Mouse (Mus musculus) erythroid progenitor cell, adult 5-6 weeks (primary cell): ENCODE data around the gene Tfeb. TPM values are rescaled to one million over a fixed set of nuclear protein-coding genes. Genes with fewer than 3 reads are reported as not detected.

ENCODE experiments used
- ATAC-seq: replicated peaks from 2 replicates; pipeline ENCODE4 v1.8.0; 2016; ENCODE audit warnings: moderate number of reproducible peaks, mild to moderate bottlenecking, moderate TSS enrichment, inconsistent platforms; ENCODE audit not compliant: poor library complexity, low FRiP score, severe bottlenecking
- total RNA-seq, 2 experiments: library from RNA; stranded (forward) in 1 of 2; stranded (reverse) in 1 of 2; fragments of 150-400 nt in 1 of 2; fragments of 186-747, 209-891 nt in 1 of 2; gene quantifications; 2 replicates each; pipeline versions ENCODE4 v1.2.3 to v1.2.4; 2015 to 2017; ENCODE audit warnings: low replicate concordance in 2 of 2

The Tfeb gene
- total RNA-seq (2015; ENCODE audit: low replicate concordance) = 9.0 and 13.0 TPM in 2 replicates
- 0.23 and 5.4 TPM in 2 replicates for total RNA-seq (2017; ENCODE audit: low replicate concordance)

DNA sequence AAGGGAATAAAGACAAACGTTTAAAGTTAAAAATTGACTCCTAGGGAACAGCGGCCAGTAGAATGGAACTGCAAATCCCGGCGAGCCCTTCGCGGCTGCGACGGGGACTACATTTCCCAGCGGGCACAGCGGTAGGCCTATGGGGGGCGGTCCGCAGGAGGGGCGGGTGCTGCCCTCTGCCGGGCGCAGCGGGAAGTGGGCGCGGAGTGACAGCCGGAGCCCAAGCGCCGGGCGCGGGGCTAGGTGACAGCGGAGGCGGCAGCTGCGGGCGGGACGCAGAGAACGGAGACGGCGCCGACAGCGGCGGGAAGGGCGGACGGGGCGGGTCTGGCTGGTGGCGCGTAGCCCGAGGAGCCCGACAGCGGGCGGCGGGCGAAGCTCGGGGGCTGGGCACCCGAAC lies at the start of gene Tfeb:
Gene Tfeb (plus strand): TSS at position 175 of the 400 bp plus-strand sequence.
- peak; percentile 91 for ATAC-seq

DNA sequence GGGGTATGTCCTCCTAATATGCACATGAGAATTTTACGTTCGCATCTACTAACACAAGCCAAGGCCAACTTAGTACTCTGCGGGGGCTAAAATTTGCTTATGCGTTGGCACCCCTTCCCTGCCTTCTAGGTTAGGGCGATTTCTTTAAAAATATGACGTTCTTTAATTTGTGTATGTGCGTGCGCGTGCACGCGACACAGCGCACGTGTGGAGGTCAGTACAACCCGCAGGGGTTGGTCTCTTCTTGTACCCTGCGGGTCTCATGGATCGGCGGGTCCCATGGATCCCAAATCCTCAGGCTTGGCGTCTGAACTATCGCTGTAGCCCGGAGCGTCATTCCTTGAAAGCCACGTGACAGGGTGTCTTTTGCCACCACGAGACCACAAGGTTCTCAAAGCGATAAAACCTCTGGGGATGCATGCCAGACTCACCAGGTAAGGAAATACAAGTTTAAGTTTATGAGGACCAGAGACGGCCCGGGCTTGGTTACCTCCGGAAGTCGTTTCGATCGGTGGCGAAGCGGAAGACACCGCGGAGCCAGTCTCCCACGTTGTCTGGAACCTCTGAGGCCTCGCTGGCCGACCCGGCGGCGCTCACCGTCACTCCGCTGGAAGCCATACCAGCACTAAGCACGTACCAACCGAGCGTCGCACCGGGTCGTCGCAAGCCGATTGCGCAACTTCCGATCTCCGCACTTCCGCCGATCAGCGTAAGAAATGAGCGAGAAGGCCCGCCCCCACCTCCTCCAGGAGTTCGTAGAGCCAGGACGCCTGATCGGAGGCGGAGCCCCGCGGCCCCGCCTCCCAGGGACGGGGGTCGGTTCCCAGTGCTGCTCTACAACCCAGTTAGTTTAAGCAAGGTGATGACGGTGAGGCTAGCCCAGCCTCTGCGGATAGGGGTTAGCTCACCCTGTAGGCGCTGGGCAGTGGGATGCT lies 49.2 kb upstream of the Tfeb start:
- peak; percentile 94 for ATAC-seq

DNA sequence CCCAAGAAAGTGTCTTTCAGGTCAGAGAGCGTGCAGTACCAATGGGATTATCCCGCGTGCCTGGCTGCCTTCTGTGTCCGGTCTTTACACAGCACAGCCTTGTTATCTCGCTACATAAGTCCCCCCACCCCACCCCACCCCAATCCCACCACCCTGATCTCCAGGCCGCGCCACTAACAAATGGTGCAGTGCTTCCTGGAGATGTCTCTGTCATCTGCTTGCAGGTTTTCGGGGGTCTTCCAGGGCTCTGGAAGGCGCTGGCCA lies 48.6 kb upstream of the Tfeb start, which contains the start of gene Tomm6:
Gene Tomm6 (minus strand): TSS at position 43 of the 264 bp plus-strand sequence.
- no peak for ATAC-seq

- ATAC-seq = no peak
Measured at GRCm38 (mm10) chr17:47688608-47689575, 47.9 kb upstream of the Tfeb start, which contains the start of gene Frs3. TSS of gene Frs3 (plus strand) at chr17:47689030.

- no peak for ATAC-seq
Measured at GRCm38 (mm10) chr17:47689894-47690293, 46.9 kb upstream of the Tfeb start.

- no peak for ATAC-seq
Measured at GRCm38 (mm10) chr17:47691650-47692049, 45.2 kb upstream of the Tfeb start.

GRCm38 (mm10) chr17:47693671-47694441 lies 43.0 kb upstream of the Tfeb start:
- no peak for ATAC-seq

DNA sequence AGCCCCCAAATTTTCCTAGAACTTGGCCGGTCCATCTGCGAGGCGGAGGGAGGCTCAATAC lies 42.6 kb upstream of the Tfeb start, which contains the start of gene Gm21981:
Gene Gm21981 (minus strand): TSS at position 14 of the 61 bp plus-strand sequence.
- ATAC-seq = no peak

DNA sequence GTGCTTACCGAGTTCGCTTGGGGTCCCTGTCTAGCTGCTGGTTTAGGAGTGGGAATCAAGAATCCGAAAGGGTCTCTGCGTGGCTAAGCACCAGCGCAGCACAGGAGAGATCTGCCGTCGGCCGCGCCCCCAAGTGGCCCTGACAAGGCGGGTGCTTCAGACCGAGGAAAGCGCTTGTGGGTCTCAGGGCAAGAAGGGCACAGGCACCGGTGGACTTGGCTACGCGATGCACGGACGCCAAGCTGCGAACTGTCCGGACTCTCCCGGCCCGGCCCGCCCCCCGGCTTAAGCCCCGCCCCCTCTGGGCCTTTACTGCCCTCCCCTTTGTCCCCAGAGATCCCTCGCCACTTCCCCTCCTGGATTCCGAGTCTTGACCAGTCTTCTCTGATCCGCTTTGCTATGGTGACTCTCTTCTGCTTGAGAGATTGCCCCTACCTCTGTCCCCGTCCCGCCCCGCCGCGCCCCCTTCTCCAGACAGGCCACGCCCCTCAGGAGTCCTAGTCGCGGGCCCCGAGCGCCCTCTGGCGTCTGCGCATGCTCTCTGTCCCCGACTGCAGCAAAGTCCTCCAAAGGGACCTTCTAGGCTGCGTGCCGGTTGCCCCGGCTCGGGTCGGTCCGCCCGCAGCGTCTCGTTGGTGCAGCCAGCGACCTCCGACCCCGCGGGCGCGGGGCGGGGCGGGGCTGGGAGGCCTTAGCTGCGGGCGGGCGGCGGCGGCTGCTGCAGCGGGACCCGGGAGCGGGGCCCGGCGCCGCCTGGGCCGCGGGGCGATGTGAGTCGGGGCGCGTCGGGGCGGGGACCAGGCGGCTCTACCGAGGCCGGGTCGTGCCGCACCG lies 42.1 kb upstream of the Tfeb start, which contains the start of gene Prickle4:
Gene Prickle4 (minus strand): TSS at position 234 of the 834 bp plus-strand sequence.
- peak; percentile 87 for ATAC-seq

GRCm38 (mm10) chr17:47695337-47695710 lies 41.5 kb upstream of the Tfeb start:
- ATAC-seq = no peak

GRCm38 (mm10) chr17:47698156-47698555 lies 38.7 kb upstream of the Tfeb start:
- no peak for ATAC-seq

DNA sequence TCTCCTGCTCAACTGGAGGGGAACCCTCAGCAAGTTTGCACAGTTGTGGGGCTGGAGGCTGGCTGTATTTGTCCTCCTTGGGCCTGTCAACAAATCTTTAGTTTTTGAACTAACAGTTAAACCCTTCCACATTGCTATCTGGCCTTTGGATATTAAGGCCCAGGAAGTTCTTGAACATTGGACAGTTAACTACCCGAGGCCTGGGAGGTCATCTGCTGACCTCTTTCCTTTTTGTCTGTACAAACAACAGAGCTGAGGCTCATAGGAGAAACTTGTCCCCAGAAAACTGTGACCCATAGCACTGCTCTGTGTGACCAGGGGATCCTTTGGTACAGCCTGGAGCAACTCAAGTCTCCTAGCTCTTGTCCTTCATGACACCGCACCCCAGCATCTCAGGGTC lies 37.8 kb upstream of the Tfeb start:
- no peak for ATAC-seq

DNA sequence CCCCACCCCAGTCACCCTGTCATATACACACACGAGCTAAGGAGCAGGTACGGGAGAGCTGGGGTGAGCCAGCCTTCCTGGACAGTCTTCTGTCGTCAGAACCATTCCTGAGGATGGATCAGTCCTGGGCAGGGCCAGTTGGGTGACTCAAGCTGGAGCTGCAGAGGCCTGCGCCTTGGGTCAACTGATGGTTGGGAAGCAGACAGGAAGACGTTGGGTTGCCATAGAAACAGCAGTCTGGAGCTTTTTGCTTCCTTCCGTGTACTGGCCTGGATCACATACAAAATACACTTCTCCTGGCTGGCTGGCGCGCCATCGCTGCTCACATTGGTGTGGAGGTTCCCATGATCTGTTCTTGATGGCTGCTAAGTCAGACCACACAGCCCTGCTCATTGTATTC lies 35.0 kb upstream of the Tfeb start:
- ATAC-seq = no peak

DNA sequence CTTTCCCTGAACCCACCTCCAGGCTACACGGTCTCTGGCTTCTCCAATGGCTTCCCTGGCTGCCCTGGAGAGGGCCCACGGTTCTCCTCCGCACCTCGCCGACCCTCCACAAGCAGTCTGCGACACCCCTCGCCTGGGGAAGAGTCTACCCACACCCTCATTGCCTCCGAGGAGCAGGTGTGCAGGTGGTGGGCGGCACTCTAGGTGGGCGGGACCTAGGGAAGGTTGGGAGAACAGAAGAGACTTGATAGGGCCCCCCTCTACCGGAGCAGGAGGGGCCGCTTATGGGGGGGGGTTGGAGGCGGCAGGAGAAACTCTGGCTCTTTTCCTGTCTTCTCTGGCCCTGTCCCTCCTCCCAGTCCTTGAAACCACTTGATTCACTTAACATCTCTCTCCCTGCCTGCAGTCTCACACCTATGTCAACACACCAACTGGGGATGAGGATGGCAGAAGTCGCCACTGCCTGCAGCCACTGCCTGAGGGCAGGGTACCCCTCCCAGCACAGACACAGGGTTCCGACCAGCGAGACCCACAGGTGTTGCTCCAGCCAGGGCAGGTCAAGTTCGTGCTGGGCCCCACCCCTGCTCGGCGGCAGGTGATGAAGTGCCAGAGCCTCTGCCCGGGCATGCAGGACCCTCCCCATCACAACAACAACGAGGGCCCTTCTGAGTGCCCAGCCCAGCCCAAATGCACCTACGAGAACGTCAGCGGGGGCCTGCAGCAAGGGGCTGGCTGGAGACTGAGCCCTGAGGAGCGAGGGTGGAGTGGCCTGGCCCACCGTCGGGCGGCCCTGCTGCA lies 34.1 kb upstream of the Tfeb start:
- ATAC-seq = no peak

DNA sequence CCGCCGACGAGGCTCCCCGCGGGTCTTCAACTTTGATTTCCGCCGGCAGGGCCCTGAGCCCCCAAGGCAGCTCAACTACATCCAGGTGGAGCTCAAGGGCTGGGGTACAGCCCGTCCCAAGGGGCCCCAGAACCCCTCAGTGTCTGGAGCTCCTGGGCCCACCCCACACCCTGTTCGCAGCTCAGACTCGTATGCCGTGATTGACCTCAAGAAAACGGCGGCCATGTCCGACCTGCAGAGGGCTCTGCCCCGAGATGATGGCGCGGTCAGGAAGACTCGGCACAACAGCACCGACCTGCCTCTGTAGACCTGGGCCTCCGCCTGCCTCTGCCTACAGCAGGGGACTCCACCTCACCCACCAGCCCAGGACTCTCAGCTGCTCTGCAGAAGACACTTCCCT lies 33.3 kb upstream of the Tfeb start:
- no peak for ATAC-seq

- no peak for ATAC-seq
Measured at GRCm38 (mm10) chr17:47704692-47705091, 32.1 kb upstream of the Tfeb start.

DNA sequence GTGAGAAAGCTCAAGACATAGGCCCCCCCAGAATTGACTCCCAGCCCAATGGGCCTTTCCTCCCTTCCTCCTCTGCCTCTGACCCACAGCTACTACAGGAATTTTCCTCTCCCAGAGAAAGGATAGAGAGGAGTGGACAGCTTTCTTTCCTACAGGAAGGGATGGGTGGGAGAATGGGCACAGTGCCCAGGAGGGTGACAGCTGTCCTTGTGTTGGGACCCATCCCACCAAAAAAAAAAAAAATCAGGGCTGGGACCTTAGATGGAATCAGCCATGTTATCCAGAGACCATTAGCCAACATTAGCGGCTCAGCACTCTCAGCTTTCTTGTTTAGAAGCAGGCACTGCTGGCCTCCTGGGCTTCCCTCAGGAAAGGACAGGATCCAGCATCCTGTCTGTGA lies 30.6 kb upstream of the Tfeb start:
- ATAC-seq = no peak

DNA sequence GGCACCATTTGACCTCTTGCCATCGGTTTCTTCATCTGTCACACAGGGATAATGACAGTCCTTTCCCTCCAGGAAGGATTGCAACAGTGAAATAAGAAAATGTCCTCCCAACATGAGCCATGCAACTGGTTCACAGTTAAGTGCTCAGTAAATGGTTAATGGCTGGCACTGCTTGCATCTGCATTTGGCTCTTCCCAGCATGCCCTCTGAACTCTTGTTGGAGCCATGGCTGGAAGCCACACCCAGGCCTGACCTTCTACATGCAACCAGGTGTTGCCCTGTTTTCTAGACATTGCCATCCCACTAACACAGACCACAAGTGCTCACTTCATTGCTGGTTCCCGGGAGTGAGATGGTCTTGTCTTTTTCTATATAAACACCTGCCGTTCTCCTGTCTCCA lies 28.9 kb upstream of the Tfeb start:
- ATAC-seq = no peak

GRCm38 (mm10) chr17:47708972-47709371 lies 27.9 kb upstream of the Tfeb start:
- no peak for ATAC-seq
